Mouse (Mus musculus) right cerebral cortex, adult 2 months (tissue): ENCODE measurements around the gene Uaca.
"Not testable (repeated sequence)": the region's sequence is repeated elsewhere in the genome, so short reads cannot be mapped to it uniquely, and the experiment has no call there.

Source experiments
- DNase-seq, 2 experiments: peaks; one replicate each; pipeline ENCODE4 v3.0.0; 2021 to 2022; ENCODE audit warnings: low spot score in 2 of 2

Uaca gene

GRCm38 (mm10) chr9:60794841-60795351 is 554 bp downstream of the Uaca start:
- peak in 1 of 2 experiments; percentile 9 for DNase-seq

DNA sequence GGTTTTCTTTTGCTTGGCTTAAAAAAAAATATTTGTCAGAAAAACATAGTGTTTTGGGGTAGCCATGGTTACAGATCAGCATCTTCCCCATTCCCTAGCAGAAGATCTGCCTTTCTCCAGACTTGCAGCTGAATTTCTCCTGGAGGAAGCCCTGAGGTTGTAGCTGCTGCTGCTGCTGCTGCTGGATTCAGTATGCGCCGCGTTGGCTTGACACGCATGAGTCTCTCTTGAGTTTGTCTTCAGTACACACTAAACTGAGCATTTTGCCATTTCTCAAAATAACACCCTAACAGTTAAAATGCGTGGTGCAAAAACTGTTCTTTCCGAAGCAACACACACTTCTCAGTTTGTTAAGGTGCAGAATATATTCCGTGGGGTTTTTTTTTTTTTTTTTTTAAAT is 1.7 kb downstream of the Uaca start:
- DNase-seq, result peak; percentile 33 to 38

DNA sequence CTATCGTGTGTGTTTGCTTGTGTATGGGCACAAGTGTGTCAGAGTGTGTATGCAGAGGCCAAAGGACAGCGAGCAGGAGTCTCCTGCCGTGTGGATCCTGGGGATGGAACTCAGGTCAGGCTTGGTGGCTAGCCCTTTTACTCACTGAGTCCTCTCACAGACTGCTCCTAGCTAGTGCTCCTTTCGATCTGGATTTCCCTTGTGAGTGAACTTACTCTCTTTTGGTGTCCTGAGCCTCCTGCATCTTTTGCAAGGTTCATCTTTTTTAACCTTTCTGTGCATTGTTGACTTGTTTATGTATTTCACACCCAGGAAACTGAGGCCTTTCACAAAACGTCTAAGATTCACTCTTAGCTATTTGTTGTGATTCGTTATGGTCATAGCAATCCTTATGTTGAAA is 2.8 kb downstream of the Uaca start:
- no peak for DNase-seq

DNA sequence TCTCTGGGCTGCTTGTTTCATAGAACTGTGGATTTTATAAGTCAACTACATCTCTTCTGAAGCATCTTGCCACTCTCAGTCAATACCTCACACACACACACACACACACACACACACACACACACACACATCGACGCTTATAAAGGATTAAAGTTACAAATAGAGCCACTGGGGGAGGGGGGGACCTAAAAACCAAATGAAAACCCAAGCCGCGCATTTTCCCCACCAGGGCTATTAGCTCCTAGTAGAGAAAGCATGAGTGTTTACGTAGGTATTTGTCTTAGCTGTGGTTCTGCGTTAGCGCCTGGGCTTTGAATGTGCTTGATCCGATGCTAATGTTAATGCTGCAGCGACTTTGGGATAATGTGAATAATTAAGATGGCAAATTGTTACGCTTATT is 4.7 kb downstream of the Uaca start:
- no peak for DNase-seq

DNA sequence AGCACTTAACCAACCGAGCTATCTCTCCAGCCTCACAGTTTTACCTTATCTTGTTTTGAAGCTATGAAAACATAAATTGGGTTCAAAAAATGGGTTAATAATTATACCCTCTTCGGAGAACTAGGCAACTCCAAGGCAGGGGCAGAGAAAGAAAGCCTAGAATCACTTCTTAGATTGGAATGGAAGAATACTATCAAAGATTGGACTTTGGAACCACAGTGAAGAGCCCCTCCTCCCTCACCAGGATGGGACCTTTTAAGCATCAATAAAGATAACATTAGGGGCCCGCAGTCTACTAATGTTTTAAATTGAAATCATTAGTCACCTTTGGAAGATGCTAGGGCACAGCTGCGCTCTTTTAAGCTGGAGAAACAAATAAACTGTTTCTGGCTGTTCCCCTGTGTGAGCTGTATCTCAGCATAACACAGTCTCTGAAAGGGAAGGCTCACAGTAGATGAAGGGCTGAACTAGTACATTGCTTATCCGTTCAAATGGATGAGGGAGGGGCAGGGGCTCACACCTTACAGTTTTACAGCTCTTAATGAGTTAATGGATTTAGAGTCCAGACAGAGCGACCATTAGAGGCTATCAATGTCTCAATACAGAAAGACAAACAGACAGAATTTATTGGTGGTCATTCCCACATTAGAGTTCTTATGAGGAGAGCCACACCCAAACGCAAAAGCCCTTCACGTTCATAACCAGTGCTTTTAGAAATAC is 6.5 kb downstream of the Uaca start:
- DNase-seq, result no peak

GRCm38 (mm10) chr9:60801746-60802145 is 7.4 kb downstream of the Uaca start:
- no peak for DNase-seq

DNA sequence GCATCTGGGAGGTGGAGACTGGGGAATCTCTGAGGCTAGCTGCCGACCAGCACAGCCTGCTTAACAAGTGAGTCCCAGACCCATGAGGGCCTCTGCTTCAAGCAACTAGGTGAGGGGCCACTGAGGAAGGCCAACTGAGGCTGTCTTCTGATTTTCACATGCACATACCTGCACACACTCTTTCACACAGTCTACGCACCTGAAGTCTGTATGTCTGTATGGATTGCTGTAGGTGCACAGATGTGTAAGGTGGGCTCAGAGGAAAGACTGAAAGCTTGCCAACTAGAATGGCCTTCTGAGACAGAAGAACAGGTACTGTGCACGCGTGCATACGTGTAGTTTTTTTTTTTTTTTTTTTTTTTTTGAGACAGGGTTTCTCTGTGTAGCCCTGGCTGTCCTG is 8.0 kb downstream of the Uaca start:
- no peak for DNase-seq

GRCm38 (mm10) chr9:60806021-60806420 is 11.7 kb downstream of the Uaca start:
- no peak for DNase-seq

- peak in 1 of 2 experiments; percentile 9 for DNase-seq
Observed at GRCm38 (mm10) chr9:60807996-60808395, 13.7 kb downstream of the Uaca start.

GRCm38 (mm10) chr9:60813139-60813880 is 19.0 kb downstream of the Uaca start:
- DNase-seq, result no peak

DNA sequence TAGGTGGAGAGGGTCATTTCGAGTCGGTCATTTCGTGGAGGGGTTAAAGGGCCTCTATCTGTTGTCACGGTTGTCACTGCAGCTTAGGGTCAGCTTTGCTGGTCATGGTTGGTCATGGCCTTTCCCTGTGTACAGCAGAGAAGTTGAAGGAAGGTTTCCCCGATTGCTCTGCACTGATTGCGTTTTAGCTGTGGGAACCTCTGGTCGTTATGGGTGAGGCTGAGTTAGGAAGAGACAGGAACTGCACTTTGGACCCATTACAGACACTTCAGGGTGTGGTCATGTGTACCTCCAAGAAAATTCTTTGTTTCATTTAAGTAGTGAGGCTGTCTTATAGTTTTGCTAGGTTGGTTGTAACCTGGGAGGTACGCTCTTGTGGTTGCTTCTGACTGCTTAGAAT is 21.2 kb downstream of the Uaca start:
- DNase-seq, result no peak

DNA sequence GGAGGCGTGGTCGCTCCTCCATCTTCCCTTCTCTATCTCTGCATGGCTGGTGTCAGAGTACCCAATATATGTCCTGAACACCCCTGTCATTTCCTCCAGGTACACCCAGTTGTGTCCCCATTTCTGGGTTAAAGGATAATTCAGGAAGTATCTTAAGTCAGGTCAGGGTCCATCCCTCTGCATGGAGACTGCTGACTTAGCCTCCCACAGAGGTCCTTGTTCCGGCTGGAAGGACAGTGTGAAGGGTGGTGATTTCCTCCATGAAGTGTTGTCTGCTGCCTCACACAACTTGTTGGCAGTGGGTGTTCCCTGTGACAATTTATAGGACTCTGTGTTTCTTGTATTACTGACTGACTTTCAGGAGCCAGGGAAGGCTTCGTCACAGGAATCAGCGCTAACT is 23.2 kb downstream of the Uaca start:
- no peak for DNase-seq

DNA sequence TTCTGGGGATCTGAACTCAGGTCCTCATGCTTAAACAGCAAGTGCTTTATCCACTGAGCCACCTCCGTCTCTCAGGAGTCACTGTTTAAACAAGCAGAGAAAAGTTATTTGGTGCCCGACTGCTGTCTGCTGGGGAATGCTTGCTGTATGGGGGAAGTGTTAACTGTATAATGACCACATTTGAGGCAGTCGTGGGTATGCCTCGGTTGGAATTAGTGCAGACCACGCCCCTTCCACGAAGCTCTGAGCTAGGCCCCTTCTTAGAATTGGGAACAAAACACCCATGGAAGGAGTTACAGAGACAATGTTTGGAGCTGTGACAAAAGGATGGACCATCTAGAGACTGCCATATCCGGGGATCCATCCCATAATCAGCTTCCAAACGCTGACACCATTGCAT is 24.2 kb downstream of the Uaca start:
- not testable (repeated sequence) for DNase-seq

- DNase-seq, result no peak
Observed at GRCm38 (mm10) chr9:60819340-60819739, 25.0 kb downstream of the Uaca start.

GRCm38 (mm10) chr9:60821501-60821900 is 27.2 kb downstream of the Uaca start:
- no peak for DNase-seq

DNA sequence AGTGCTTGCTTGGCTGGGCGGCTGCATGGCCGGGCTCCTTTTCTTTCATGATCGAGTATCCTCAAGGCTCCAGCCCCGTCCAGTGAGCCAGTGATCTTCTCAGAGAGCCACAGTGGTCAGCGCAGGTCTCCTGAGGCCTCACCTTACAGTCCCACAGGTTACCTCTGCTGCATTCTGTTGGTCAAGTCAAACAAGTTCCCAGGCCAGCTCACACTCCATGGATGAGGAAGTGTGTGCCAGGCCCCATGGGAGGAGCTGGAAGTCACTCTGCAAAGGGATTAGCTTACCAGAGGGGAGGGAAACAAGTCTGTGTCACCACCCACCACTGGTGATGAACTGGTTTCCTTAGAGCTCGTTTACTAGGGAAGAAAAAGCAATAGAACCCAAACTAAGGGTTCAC is 28.3 kb downstream of the Uaca start:
- DNase-seq, result no peak

DNA sequence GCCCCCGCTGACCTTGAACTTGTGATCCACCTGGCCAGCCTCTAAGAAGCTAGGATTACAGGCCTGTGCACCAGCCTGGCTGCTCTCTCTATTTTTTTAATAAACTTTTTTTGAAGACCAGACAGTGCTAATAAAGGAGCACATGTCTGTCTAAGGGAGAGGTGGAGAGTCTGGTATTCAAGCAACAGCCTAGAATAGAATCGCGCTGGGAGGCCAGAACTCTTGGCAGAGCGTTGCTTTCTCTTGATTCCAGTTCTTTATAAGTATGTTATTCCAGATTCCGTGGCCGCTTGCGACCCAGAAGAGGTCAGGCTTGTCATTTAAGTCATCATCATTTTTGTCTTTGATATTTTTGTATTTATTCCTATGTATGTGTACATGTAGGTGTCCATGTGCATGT is 31.2 kb downstream of the Uaca start:
- DNase-seq, result no peak

- no peak for DNase-seq
Observed at GRCm38 (mm10) chr9:60826759-60827158, 32.4 kb downstream of the Uaca start.

DNA sequence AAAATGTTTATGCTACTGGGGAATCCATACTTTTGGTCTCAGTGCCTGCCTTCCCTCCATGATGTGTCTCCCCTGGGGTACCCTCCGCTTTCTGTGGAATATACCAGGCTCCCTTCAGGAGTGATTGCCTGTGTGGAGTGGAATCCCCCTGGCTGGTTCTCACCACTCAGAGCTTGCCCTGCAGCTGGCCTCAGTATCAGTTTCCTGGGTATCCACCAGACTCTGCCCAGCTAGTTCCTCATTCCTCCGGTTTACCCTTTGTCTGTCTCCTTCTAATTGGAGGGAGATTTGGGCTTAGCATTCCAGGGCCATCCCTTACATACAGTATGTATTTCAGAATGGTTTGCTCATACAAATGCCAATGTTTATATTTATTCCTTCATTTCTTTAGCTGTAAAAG is 33.9 kb downstream of the Uaca start:
- DNase-seq, result no peak

DNA sequence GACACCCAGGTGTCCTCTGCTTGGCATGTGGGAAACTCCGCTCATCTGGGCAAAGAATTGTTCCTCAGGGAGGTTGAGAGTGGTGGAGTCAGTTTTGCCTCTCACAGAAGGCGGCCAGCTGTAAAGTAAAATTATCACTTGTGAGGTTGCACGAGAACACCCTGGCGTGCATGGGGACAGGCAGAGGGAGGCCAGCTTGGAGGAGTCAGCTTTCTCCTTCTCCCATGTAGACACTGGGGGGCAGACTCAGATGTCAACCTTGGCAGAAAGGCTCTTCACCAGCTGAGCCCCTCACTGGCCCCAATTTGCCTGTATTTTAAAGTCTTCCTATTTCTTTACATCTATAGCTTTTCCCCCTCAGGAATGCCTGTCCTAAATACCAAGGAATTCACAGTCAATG is 35.3 kb downstream of the Uaca start:
- DNase-seq, result no peak

DNA sequence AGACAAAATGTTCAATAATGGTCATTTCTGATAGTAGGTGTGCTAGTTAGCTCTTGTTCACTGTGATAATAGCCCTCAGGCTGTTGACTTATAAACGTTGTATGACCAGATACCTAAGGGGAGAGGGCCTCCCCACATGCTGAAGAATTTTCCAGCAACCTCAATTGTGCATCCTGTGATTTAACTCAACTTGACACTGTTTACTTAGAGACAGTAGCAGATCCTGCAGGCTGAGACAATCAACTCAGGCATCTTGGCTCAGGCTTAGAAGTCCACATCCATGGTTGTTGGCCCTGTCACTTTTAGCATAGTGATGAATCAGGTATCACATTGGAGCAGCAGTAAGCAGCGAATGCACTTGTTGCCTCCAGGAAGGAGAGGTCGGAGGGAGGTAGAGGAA is 35.7 kb downstream of the Uaca start:
- no peak for DNase-seq

DNA sequence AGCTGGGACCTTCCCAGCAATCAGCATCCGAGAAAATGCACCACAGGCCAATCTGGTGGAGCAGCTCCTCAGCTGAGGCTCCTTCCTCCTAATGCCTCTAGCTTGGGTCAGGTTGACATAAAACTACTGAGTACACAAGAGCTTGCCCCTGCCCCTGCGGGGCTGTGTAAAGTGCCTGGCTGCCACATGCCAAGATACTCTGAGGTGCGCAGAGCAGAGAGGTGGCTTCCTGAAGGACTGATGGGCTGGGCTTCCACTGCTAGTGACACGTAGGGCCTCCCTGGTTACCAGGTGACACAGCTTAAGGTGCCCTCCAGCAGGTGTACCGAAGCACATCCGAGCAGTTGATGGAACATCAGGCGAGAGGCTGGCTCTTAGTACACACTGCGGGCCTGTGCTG is 37.9 kb downstream of the Uaca start:
- no peak for DNase-seq

DNA sequence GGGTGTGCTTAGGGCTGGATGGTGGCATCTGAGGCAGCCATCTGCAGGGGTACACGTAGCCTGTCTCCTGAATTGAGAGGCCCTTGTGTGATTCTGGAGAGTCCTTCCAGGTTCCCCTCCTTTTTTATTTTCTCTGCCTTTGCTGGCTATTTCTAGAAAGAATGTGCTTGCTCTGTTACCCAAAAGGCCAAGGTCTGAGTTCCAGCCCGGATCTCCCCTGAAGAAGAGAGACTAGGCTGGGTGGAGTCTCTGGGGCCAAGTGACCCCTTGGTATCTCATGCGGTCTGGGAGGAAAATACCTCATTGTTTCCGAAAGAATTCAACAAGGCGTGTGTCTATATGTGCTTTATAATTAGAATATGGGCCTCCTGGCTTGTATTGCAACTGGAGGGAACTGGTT is 41.8 kb downstream of the Uaca start:
- DNase-seq, result no peak
